Mouse (Mus musculus): ENCODE measurements around the gene Mob3b. TPM values are rescaled to one million over a fixed set of nuclear protein-coding genes. Genes with fewer than 3 reads are reported as not detected.
A peak's percentile ranks its signal among the peaks of the same experiment; 100 is the strongest.

Gene Mob3b
- polyA plus RNA-seq, 1 experiment from 2014 or later, result 9.8 TPM

DNA sequence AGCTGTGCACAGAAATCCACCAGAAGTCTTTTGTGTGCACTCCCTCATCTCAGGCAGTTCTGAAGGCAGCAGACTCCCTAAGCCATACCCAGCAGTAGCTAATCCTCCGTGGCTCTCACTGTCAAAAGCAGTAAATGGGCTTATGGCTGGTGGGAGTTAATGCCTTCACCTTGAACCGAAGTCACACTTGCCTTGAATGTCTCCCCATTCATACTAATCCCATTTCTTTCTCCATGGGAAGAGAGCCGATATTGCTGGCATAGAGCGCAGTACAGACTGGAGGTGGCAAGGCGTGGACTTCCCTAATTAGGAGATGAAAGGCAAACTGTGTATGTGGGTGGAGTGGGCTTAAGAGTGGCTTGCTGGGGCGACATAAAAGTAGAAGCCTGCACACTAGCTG is 41.4 kb downstream of the Mob3b start:
- in situ Hi-C loops (cut with MboI; ENCODE audit: low pct_unique_long_range_greater_than_20kb), result no loop called here
- no peak for TF ChIP-seq CTCF (IDR thresholded peaks at IDR 0.05)

GRCm38 (mm10) chr4:35114950-35115349 is 42.3 kb downstream of the Mob3b start:
- ATAC-seq, result no peak
- no peak for DNase-seq (ENCODE audit: low read depth, low spot score)
- in situ Hi-C loops (cut with MboI; ENCODE audit: low pct_unique_long_range_greater_than_20kb), result no loop called here
- ChIA-PET CTCF (interaction anchor here (1.0 to 2.6 kb wide), 2 partner anchors 10 to 73 kb away, joined by 3 to 10 read pairs; no protein-coding TSS in a partner anchor), POLR2A (no interaction called here)
- H3K27me3 ChIP-seq, result no peaks in the 10 kb centered on the region
- no peak for TF ChIP-seq CTCF (IDR thresholded peaks at IDR 0.05)

More for the DNA sequence above, 41.4 kb downstream of the Mob3b start:
- H3K27me3 ChIP-seq, result no peaks in the 10 kb centered on the region
- ChIA-PET CTCF (interaction anchor here (2.6 kb wide), 1 partner anchor 9 kb away, joined by 10 read pairs; no protein-coding TSS in a partner anchor), POLR2A (interaction anchor here (0.9 kb wide), 1 partner anchor 41 kb away, joined by 3 read pairs; the partner anchor contains the start of gene Mob3b)
- DNase-seq (ENCODE audit: low read depth, low spot score) (no peak), ATAC-seq (no peak)

DNA sequence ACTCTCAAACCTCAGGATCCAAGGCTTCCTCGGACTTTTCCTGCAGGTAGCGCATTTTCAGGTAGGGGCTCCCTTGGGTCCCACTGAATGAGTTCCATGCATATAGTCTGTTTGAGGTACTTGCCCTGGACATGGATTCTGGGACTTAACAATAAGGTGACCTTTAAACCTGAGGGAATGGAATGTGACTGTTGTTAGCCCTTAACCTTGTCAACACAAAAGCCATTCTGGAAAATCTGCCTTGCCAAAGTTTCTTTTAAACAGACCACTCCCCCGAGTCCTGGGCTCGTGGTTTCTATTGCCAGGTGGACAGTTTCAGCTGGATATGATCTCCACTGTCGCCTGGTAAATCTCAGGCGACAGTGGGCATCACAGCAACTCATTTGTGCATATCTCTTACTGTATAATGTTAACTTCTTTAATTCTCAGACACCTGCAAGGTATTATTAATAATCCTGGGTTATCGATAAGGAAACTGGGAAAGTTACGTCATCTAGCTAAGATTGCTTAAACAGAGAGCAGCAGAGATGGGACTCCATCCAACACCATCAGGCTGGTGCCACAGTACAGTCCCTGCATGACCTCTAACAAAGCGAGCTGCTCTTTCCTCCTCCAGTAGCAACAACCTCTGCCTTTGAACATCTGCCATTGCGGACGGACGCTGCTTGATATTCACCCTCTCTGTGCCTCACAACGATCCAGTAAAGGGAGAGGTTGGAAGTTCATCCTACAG is 43.6 kb downstream of the Mob3b start:
- ATAC-seq (no peak), DNase-seq (ENCODE audit: low read depth, low spot score) (no peak)
- POLR2A ChIA-PET, result no interaction called here
- no peak for TF ChIP-seq CTCF (IDR thresholded peaks at IDR 0.05)
- CTCF ChIA-PET, result interaction anchor here (1.0 to 2.6 kb wide), 2 partner anchors 10 to 12 kb away, joined by 3 to 10 read pairs; no protein-coding TSS in a partner anchor
- no peaks in the 10 kb centered on the region for H3K27me3 ChIP-seq
- in situ Hi-C loops (cut with MboI; ENCODE audit: low pct_unique_long_range_greater_than_20kb), result no loop called here

DNA sequence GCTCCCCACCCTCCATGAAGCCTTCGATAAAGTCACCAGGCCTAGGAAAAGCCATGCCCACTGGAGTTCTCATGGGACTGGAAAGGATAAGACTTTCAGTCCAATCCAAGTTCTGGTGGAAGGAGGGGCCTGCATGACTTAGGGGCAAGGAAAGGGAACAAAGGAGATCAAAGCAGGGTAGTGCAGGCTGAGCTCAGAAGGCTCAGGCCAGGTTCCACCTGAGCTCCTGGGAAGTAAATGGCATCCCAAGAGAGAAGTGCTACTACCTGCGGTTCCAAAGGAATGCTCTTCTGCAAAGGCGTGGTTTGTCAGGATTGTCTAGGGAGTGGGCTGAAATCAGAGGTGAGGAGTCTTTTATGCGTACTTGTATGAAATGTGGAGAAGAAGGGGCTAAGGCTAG is 44.8 kb downstream of the Mob3b start:
- no peak for ATAC-seq
- DNase-seq (ENCODE audit: low read depth, low spot score), result no peak
- ChIA-PET POLR2A (no interaction called here), CTCF (no interaction called here)
- H3K27me3 ChIP-seq, result no peaks in the 10 kb centered on the region
- in situ Hi-C loops (cut with MboI; ENCODE audit: low pct_unique_long_range_greater_than_20kb), result no loop called here
- TF ChIP-seq CTCF (IDR thresholded peaks at IDR 0.05), result no peak

DNA sequence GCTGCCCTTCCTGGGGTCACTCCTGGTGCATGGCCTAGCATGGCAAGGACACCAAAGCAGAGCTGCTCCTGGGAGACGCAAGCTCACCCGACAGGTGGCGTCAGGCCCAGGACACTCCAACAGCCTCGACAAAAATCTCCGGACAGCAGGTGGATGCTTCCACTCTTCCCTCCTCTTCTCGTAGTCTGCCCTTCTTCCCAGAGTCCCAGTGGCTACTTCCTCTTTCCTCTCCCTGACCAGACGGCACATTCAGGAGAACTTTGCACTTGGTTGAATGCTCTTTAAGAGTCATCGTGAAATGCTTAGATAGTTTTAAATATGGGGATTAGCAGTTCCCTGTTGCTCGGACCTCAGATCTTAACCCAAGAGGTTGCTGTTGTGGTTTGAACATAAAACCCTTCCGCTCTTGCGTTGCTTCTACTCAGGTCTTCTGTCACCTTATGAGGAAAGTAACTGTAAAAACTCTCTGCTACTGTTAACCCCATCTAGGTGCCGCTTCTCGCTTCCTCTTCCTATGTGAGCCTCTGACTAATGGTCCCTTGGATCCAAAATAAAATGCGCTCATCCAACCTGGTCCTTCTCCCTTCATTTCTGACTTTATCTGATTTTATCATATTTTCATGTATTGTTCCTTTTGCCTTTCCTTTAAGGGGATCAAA is 52.0 kb downstream of the Mob3b start:
- CTCF ChIA-PET, result interaction anchor here (1.3 kb wide), 1 partner anchor 93 kb away, joined by 3 read pairs; no protein-coding TSS in a partner anchor
- POLR2A ChIA-PET, result no interaction called here
- ATAC-seq, result no peak

GRCm38 (mm10) chr4:35101201-35101600 is 56.1 kb downstream of the Mob3b start:
- DNase-seq (ENCODE audit: low read depth, low spot score) (no peak), ATAC-seq (no peak)
- H3K27me3 ChIP-seq, result no peaks in the 10 kb centered on the region
- in situ Hi-C loops (cut with MboI; ENCODE audit: low pct_unique_long_range_greater_than_20kb), result loop anchor here (5.0 kb wide), 1 partner anchor 56 kb away; the partner anchor contains the start of gene Mob3b
- POLR2A ChIA-PET, result no interaction called here
- CTCF ChIA-PET, result interaction anchor here (1.3 to 1.4 kb wide), 2 partner anchors 14 to 87 kb away, joined by 3 read pairs; no protein-coding TSS in a partner anchor
- no peak for TF ChIP-seq CTCF (IDR thresholded peaks at IDR 0.05)

More for the DNA sequence above, 52.0 kb downstream of the Mob3b start:
- no peak for TF ChIP-seq CTCF (IDR thresholded peaks at IDR 0.05)
- no peaks in the 10 kb centered on the region for H3K27me3 ChIP-seq
- in situ Hi-C loops (cut with MboI; ENCODE audit: low pct_unique_long_range_greater_than_20kb), result no loop called here
- no peak for DNase-seq (ENCODE audit: low read depth, low spot score)

DNA sequence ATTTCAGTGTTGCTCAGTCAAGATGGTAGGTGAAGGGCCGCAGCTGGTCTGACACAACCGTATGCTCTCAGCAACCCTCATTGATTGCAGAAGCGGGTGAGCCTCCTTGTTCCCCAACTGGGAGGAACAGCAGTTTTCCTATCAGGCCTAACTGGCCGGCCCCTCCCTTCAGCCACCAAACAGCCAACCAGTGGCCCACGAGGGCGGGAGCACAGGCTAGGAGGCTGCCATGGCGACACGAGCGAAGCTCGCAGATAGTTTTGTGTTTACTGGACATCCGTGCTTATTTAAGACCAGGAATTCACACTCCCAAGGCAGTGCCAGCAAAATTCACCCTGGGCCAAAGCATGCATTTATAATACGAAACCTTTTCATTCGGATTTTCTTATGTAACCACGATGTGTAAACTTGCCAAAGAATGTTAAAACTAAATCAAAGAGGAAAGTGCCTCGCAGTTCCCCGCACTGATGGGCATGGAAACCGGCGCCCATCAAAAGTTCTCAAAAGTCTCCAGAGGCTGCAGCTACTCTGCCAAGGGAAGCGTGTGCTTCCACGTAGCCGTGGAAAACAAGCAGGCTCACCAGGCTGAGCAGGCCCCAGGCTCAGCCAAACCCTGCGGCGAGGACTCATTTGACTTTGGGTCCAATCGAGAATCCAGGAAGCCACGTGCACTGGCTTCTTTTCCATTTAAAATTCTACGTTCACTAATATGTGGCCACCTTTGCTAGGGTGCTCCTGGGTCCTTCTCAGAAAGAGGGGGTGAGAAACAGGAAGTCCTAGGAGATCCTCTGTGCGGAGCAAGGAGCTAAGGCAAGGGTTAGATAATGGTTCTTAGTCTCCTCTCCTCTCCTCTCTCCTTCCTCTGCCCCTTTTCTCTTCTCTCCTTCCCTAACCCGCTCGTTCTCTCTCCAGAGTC is 57.2 kb downstream of the Mob3b start:
- H3K27me3 ChIP-seq, result no peaks in the 10 kb centered on the region
- ChIA-PET POLR2A (no interaction called here), CTCF (interaction anchor here (1.3 to 1.4 kb wide), 3 partner anchors 13 to 133 kb away, joined by 3 read pairs; no protein-coding TSS in a partner anchor)
- in situ Hi-C loops (cut with MboI; ENCODE audit: low pct_unique_long_range_greater_than_20kb), result loop anchor here (5.0 kb wide), 2 partner anchors 38 to 57 kb away; partner anchors contain the start of gene Mob3b
- no peak for TF ChIP-seq CTCF (IDR thresholded peaks at IDR 0.05)
- DNase-seq (ENCODE audit: low read depth, low spot score), result no peak
- ATAC-seq, result peak; percentile 99

- no peak for ATAC-seq
- TF ChIP-seq CTCF (IDR thresholded peaks at IDR 0.05), result no peak
- H3K27me3 ChIP-seq, result no peaks in the 10 kb centered on the region
- no peak for DNase-seq (ENCODE audit: low read depth, low spot score)
- in situ Hi-C loops (cut with MboI; ENCODE audit: low pct_unique_long_range_greater_than_20kb), result loop anchor here (5.0 kb wide), 1 partner anchor 37 kb away; no protein-coding TSS in a partner anchor
- ChIA-PET POLR2A (no interaction called here), CTCF (interaction anchor here (1.3 kb wide), 1 partner anchor 132 kb away, joined by 3 read pairs; no protein-coding TSS in a partner anchor)
These were observed 57.9 kb downstream of the Mob3b start for GRCm38 (mm10) chr4:35099210-35099864.

- H3K27me3 ChIP-seq, result no peaks in the 10 kb centered on the region
- in situ Hi-C loops (cut with MboI; ENCODE audit: low pct_unique_long_range_greater_than_20kb), result loop anchor here (5.0 kb wide), 1 partner anchor 36 kb away; no protein-coding TSS in a partner anchor
- DNase-seq (ENCODE audit: low read depth, low spot score), result no peak
- ChIA-PET POLR2A (no interaction called here), CTCF (interaction anchor here (1.3 kb wide), 1 partner anchor 131 kb away, joined by 3 read pairs; no protein-coding TSS in a partner anchor)
- no peak for ATAC-seq
- no peak for TF ChIP-seq CTCF (IDR thresholded peaks at IDR 0.05)
These were observed 58.7 kb downstream of the Mob3b start for GRCm38 (mm10) chr4:35098552-35098951.
